In the genomic region with DNA sequence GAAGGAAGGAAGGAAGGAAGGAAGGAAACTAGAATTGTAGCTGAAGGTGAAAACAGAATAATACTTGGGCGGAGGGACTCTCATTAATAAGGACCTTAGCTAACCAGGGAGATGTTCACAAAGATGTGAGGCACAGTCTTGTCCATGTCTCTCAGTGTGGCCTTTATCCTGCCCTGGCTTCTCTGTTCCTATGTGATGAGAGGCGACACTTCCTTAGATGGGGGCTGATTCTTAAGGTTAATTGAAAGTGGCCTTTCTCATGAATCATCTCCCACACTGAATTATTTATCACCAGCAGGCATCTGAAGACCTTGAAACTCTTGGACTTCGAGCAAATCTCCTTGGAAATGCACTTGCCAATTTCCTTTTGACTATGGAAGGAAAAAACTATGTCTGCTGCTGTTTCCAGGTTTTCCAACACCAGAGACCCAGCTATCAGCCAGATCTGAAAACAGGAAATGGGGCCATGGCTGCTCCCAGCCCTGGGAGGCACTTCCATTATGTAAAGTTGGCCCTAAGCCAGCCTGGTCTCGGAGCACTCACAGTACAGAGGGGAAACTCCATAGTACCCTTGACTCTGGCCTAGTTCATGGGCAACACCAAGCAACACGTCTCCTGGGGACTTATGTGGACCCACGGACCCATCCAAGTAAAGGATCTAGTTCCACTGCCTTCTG, we compare ENCODE assay signal across 9 mouse cellular contexts. TPM values are rescaled to one million over a fixed set of nuclear protein-coding genes. Genes with fewer than 3 reads are reported as not detected.
DNase-seq lines count a peak whose midpoint lies in the region; ATAC-seq lines count a peak whose summit lies in the region.
"Had no signal": no experiment of that assay in that cellular context is flagged by ENCODE, and none has a peak within 500 bp of the region (broad histone marks: within the 10 kb centered on the region; RNA-seq: fewer than 3 reads in every experiment).

No protein-coding gene starts in this region.

- intact Hi-C loops in heart, postnatal 25 days (cut with DNase I) = no loop called here
- intact Hi-C loops in left cerebral cortex, postnatal 14 days (cut with DNase I) = no loop called here

- peaks cover 24% of the 10 kb centered on the region for H3K27me3 ChIP-seq in heart, embryonic 11.5 days (ENCODE audit: control insufficient read depth, insufficient read depth, low read length)

- H3K4me3 ChIP-seq in heart, embryonic 11.5 days (ENCODE audit: low read depth, low read length) = no peak overlapping the region

- H3K4me1 ChIP-seq in heart, embryonic 11.5 days (ENCODE audit: control insufficient read depth, insufficient read depth, low read length) = peaks cover 4% of the 10 kb centered on the region; the same call in 1 of the 2 replicates

- no peaks in the 10 kb centered on the region for H3K36me3 ChIP-seq in heart, embryonic 11.5 days (ENCODE audit: control insufficient read depth, insufficient read depth, low read length)

- H3K9me3 ChIP-seq in heart, embryonic 11.5 days (replicated peaks; ENCODE audit: control insufficient read depth, low read length) = no peaks in the 10 kb centered on the region

- ATAC-seq in heart, embryonic 11.5 days (replicated peaks; ENCODE audit: insufficient number of reproducible peaks, low FRiP score, low TSS enrichment) = peak; percentile 59; the same call in 1 of the 2 replicates

- 0 out of 2 replicates have a peak overlapping the region, but pooled peaks have one; percentile 22 for H3K27ac ChIP-seq in heart, embryonic 11.5 days (ENCODE audit: low read depth, low read length)

- 59% methylated on average over 6 of the region's 6 CpGs for WGBS in heart, embryonic 11.5 days (ENCODE audit: insufficient replicate concordance)

- H3K4me2 ChIP-seq in heart, embryonic 11.5 days = no peak overlapping the region

- DNase-seq in heart, postnatal 25 days (ENCODE audit: low spot score) = no peak
- DNase-seq in right cerebral cortex, postnatal 4 days = peak; percentile 15
- DNase-seq in right cerebral cortex, adult 2 months (ENCODE audit: low spot score in 2 of 2) = no peak
- peak; percentile 76 for DNase-seq in kidney, postnatal 14 days
- DNase-seq in left cerebral cortex, postnatal 14 days (ENCODE audit: low spot score in 2 of 2) = no peak
- DNase-seq in right cerebral cortex, postnatal 14 days = no peak
- no peak for DNase-seq in spleen, postnatal 36 days (ENCODE audit: low spot score in 2 of 2)

- H3K9ac ChIP-seq in heart, embryonic 11.5 days (ENCODE audit: low read depth, low read length) = no peak overlapping the region

RNA-seq across cellular contexts. Expression of a gene that starts 3.8 kb away (rescaled TPM):
- polyA plus RNA-seq in heart, embryonic 11.5 days (2014; fragmentation: Nextera tagmentation; extraction: Ambion mirVana) = 0.16 TPM in 1 of 2 replicates, not detected in the other
- under 1 TPM; 0.70 to 0.75 TPM for total RNA-seq in heart, postnatal 25 days (2021)
- total RNA-seq in left cerebral cortex, postnatal 14 days (2021) = 1 to 10 TPM in 1 of 2 experiments, under 1 TPM in 1; 0.83 to 1.4 TPM
- total RNA-seq: CH12.LX had no signal

RNA-seq across cellular contexts. Expression of a gene that starts 14.1 kb away (rescaled TPM):
- 0.04 and 0.08 TPM in 2 replicates for polyA plus RNA-seq in heart, embryonic 11.5 days (2014; fragmentation: Nextera tagmentation; extraction: Ambion mirVana)
- total RNA-seq in heart, postnatal 25 days (2021) = under 1 TPM; 0.08 to 0.28 TPM
- 1 to 10 TPM; 1.7 to 2.7 TPM for total RNA-seq in left cerebral cortex, postnatal 14 days (2021)

Comparison
In these comparisons a context has a peak if more than half of its experiments do, and no peak if none do; other contexts are left out.
1. DNase-seq: peak in right cerebral cortex, postnatal 4 days (single experiment) and kidney, postnatal 14 days (single experiment); none in heart, postnatal 25 days (single experiment), right cerebral cortex, adult 2 months (0 of 2), left cerebral cortex, postnatal 14 days (0 of 2), right cerebral cortex, postnatal 14 days (single experiment) and spleen, postnatal 36 days (0 of 2).